Mouse (Mus musculus): Measurements from ENCODE around the gene Spred1.

GRCm38 (mm10) chr2:117176066-117176465 is 54.9 kb downstream of the Spred1 start:
- no peak for TF ChIP-seq CTCF (IDR thresholded peaks at IDR 0.05; ENCODE audit: low read depth)
- no peak for TF ChIP-seq EP300 (IDR thresholded peaks at IDR 0.05; ENCODE audit: low read depth)
